Mouse (Mus musculus) limb, embryonic 15.5 days (tissue): ENCODE measurements around the gene Hebp1. TPM values are rescaled to one million over a fixed set of nuclear protein-coding genes. Genes with fewer than 3 reads are reported as not detected.

ENCODE experiments used
- ATAC-seq: fragments of 200-750 bp; cut with Nextera tagmentation; 2 replicates; pipeline ENCODE4 v1.8.0; 2017; ENCODE audit warnings: low read depth, moderate TSS enrichment; ENCODE audit not compliant: insufficient number of reproducible peaks, low FRiP score, low TSS enrichment
- H3K27ac ChIP-seq: fragments of 300-500 bp; sonication (generic); 2 replicates; pipeline ENCODE4 v1.5.1; 2015; ENCODE audit warnings: moderate library complexity, mild to moderate bottlenecking, inconsistent platforms
- H3K27me3 ChIP-seq: fragments of 300-500 bp; sonication (generic); 2 replicates; pipeline ENCODE4 v1.6.1; 2015; ENCODE audit warnings: inconsistent platforms
- H3K36me3 ChIP-seq: fragments of 300-500 bp; sonication (generic); 2 replicates; pipeline ENCODE4 v1.6.1; 2015; ENCODE audit warnings: inconsistent platforms
- H3K4me1 ChIP-seq: fragments of 300-500 bp; sonication (generic); 2 replicates; pipeline ENCODE4 v1.6.1; 2015; ENCODE audit warnings: inconsistent platforms
- H3K4me2 ChIP-seq: fragments of 300-500 bp; sonication (generic); 2 replicates; pipeline ENCODE4 v1.6.1; 2015; ENCODE audit warnings: mild to moderate bottlenecking, inconsistent platforms
- H3K4me3 ChIP-seq: fragments of 300-500 bp; sonication (generic); 2 replicates; pipeline ENCODE4 v1.5.1; 2015; ENCODE audit warnings: mild to moderate bottlenecking, inconsistent platforms
- H3K9ac ChIP-seq: fragments of 300-500 bp; sonication (generic); 2 replicates; pipeline ENCODE4 v1.6.1; 2015; ENCODE audit warnings: inconsistent platforms
- H3K9me3 ChIP-seq: fragments of 300-500 bp; sonication (generic); 2 replicates; pipeline ENCODE4 v1.6.1; 2016; ENCODE audit warnings: inconsistent platforms
- WGBS: fragments of 180-500 bp; shearing (Covaris S2); methylation state at CpG from one replicate; pipeline ENCODE4 v1.1.7; 2015; 5-methylcytosine and 5-hydroxymethylcytosine counted together
- polyA plus RNA-seq: library from polyadenylated mRNA; unstranded; fragments of >200 nt; fragmentation: Nextera tagmentation; extraction: Ambion mirVana; gene quantifications from 2 replicates; pipeline ENCODE4 v1.2.1, GENCODE M21; 2015

The Hebp1 gene
- polyA plus RNA-seq, 1 experiment from 2014 or later = 10.9 TPM

GRCm38 (mm10) chr6:135156597-135156996, 41.2 kb downstream of the Hebp1 start:
- WGBS = 74% methylated on average over 8 of the region's 8 CpGs
- no peaks in the 10 kb centered on the region; the same call in 1 of the 2 replicates for H3K9me3 ChIP-seq

GRCm38 (mm10) chr6:135153719-135154118, 44.1 kb downstream of the Hebp1 start:
- Histone ChIP-seq H3K4me3 (no peak overlapping the region), H3K9me3 (no peaks in the 10 kb centered on the region; the same call in 1 of the 2 replicates), H3K9ac (no peak overlapping the region), H3K27ac (no peak overlapping the region), H3K4me2 (no peak overlapping the region), H3K4me1 (no peaks in the 10 kb centered on the region), H3K27me3 (no peaks in the 10 kb centered on the region), H3K36me3 (0 out of 2 replicates have a peak, but pooled peaks cover 2% of the 10 kb centered on the region)
- ATAC-seq = no peak
- 77% methylated on average over 5 of the region's 5 CpGs for WGBS

More at GRCm38 (mm10) chr6:135156597-135156996, 41.2 kb downstream of the Hebp1 start:
- Histone ChIP-seq H3K27ac (no peak overlapping the region), H3K4me1 (no peaks in the 10 kb centered on the region), H3K36me3 (0 out of 2 replicates have a peak, but pooled peaks cover 2% of the 10 kb centered on the region), H3K9ac (no peak overlapping the region), H3K4me3 (no peak overlapping the region), H3K27me3 (no peaks in the 10 kb centered on the region), H3K4me2 (no peak overlapping the region)
- ATAC-seq = no peak

GRCm38 (mm10) chr6:135150311-135150710, 47.5 kb downstream of the Hebp1 start:
- no peak overlapping the region for H3K4me3 ChIP-seq

GRCm38 (mm10) chr6:135149722-135150121, 48.1 kb downstream of the Hebp1 start:
- WGBS = 73% methylated on average over 4 of the region's 4 CpGs
- no peak overlapping the region for H3K4me3 ChIP-seq
- H3K27me3 ChIP-seq = no peaks in the 10 kb centered on the region
- H3K4me1 ChIP-seq = no peaks in the 10 kb centered on the region
- H3K9me3 ChIP-seq = no peaks in the 10 kb centered on the region; the same call in 1 of the 2 replicates
- 0 out of 2 replicates have a peak, but pooled peaks cover 2% of the 10 kb centered on the region for H3K36me3 ChIP-seq
- no peak overlapping the region for H3K27ac ChIP-seq
- no peak overlapping the region for H3K4me2 ChIP-seq
- H3K9ac ChIP-seq = no peak overlapping the region
- ATAC-seq = no peak; the same call in 1 of the 2 replicates

More at GRCm38 (mm10) chr6:135150311-135150710, 47.5 kb downstream of the Hebp1 start:
- H3K27ac ChIP-seq = no peak overlapping the region
- no peak overlapping the region for H3K4me2 ChIP-seq
- H3K9ac ChIP-seq = no peak overlapping the region
- WGBS = 36% methylated on average over 5 of the region's 5 CpGs
- 0 out of 2 replicates have a peak, but pooled peaks cover 2% of the 10 kb centered on the region for H3K36me3 ChIP-seq
- ATAC-seq = no peak
- H3K9me3 ChIP-seq = no peaks in the 10 kb centered on the region; the same call in 1 of the 2 replicates
- no peaks in the 10 kb centered on the region for H3K4me1 ChIP-seq
- no peaks in the 10 kb centered on the region for H3K27me3 ChIP-seq

GRCm38 (mm10) chr6:135149175-135149574, 48.6 kb downstream of the Hebp1 start:
- no peak overlapping the region for H3K4me2 ChIP-seq
- no peaks in the 10 kb centered on the region for H3K4me1 ChIP-seq
- no peak overlapping the region for H3K27ac ChIP-seq
- H3K9me3 ChIP-seq = no peaks in the 10 kb centered on the region
- no peak for ATAC-seq
- 0 out of 2 replicates have a peak, but pooled peaks cover 2% of the 10 kb centered on the region for H3K36me3 ChIP-seq
- H3K9ac ChIP-seq = no peak overlapping the region
- WGBS = 66% methylated on average over 4 of the region's 4 CpGs
- H3K27me3 ChIP-seq = no peaks in the 10 kb centered on the region
- H3K4me3 ChIP-seq = no peak overlapping the region

GRCm38 (mm10) chr6:135148506-135148905, 49.3 kb downstream of the Hebp1 start:
- Histone ChIP-seq H3K9ac (no peak overlapping the region), H3K4me1 (no peaks in the 10 kb centered on the region), H3K27me3 (no peaks in the 10 kb centered on the region), H3K4me2 (no peak overlapping the region), H3K27ac (no peak overlapping the region), H3K4me3 (no peak overlapping the region), H3K36me3 (0 out of 2 replicates have a peak, but pooled peaks cover 2% of the 10 kb centered on the region), H3K9me3 (no peaks in the 10 kb centered on the region)
- ATAC-seq = no peak
- 45% methylated on average over 1 of the region's 1 CpGs for WGBS

GRCm38 (mm10) chr6:135145976-135146375, 51.8 kb downstream of the Hebp1 start:
- Histone ChIP-seq H3K9ac (no peak overlapping the region), H3K4me2 (no peak overlapping the region), H3K27ac (no peak overlapping the region), H3K4me3 (no peak overlapping the region), H3K27me3 (no peaks in the 10 kb centered on the region), H3K4me1 (peaks cover 9% of the 10 kb centered on the region), H3K9me3 (no peaks in the 10 kb centered on the region), H3K36me3 (no peaks in the 10 kb centered on the region)
- 89% methylated on average over 5 of the region's 5 CpGs for WGBS
- no peak for ATAC-seq

- Histone ChIP-seq H3K4me1 (peaks cover 13% of the 10 kb centered on the region), H3K4me3 (no peak overlapping the region), H3K4me2 (no peak overlapping the region), H3K9me3 (no peaks in the 10 kb centered on the region), H3K27me3 (no peaks in the 10 kb centered on the region), H3K36me3 (no peaks in the 10 kb centered on the region), H3K27ac (no peak overlapping the region), H3K9ac (no peak overlapping the region)
- ATAC-seq = no peak
- WGBS = 1% methylated on average over 3 of the region's 3 CpGs
Observed at GRCm38 (mm10) chr6:135144516-135144915, 53.3 kb downstream of the Hebp1 start.

- Histone ChIP-seq H3K27me3 (no peaks in the 10 kb centered on the region), H3K4me1 (peaks cover 24% of the 10 kb centered on the region), H3K4me2 (no peak overlapping the region), H3K36me3 (no peaks in the 10 kb centered on the region), H3K9me3 (no peaks in the 10 kb centered on the region), H3K9ac (no peak overlapping the region), H3K27ac (no peak overlapping the region), H3K4me3 (no peak overlapping the region)
- 93% methylated on average over 5 of the region's 5 CpGs for WGBS
- ATAC-seq = no peak
Observed at GRCm38 (mm10) chr6:135143151-135143550, 54.7 kb downstream of the Hebp1 start.

- H3K27ac ChIP-seq = peak overlapping the region; percentile 14; the same call in 1 of the 2 replicates
- 31% methylated on average over 16 of the region's 16 CpGs for WGBS
- H3K36me3 ChIP-seq = no peaks in the 10 kb centered on the region
- no peak overlapping the region for H3K4me3 ChIP-seq
- H3K9me3 ChIP-seq = no peaks in the 10 kb centered on the region
- ATAC-seq = no peak
- H3K9ac ChIP-seq = no peak overlapping the region
- no peaks in the 10 kb centered on the region for H3K27me3 ChIP-seq
- H3K4me1 ChIP-seq = peaks cover 34% of the 10 kb centered on the region
- no peak overlapping the region for H3K4me2 ChIP-seq
Observed at GRCm38 (mm10) chr6:135141451-135142147, 56.2 kb downstream of the Hebp1 start.

- Histone ChIP-seq H3K9ac (no peak overlapping the region), H3K4me3 (no peak overlapping the region), H3K27ac (no peak overlapping the region), H3K4me1 (peaks cover 39% of the 10 kb centered on the region), H3K27me3 (no peaks in the 10 kb centered on the region), H3K4me2 (no peak overlapping the region), H3K36me3 (no peaks in the 10 kb centered on the region), H3K9me3 (no peaks in the 10 kb centered on the region)
- no peak for ATAC-seq
- WGBS = 51% methylated on average over 14 of the region's 14 CpGs
Observed at GRCm38 (mm10) chr6:135138746-135139145, 59.1 kb downstream of the Hebp1 start.

GRCm38 (mm10) chr6:135138207-135138606, 59.6 kb downstream of the Hebp1 start:
- no peak overlapping the region for H3K9ac ChIP-seq
- H3K36me3 ChIP-seq = no peaks in the 10 kb centered on the region
- ATAC-seq = no peak
- WGBS = 59% methylated on average over 7 of the region's 7 CpGs
- H3K4me3 ChIP-seq = no peak overlapping the region
- no peaks in the 10 kb centered on the region for H3K9me3 ChIP-seq
- no peaks in the 10 kb centered on the region for H3K27me3 ChIP-seq
- peaks cover 39% of the 10 kb centered on the region for H3K4me1 ChIP-seq
- H3K27ac ChIP-seq = no peak overlapping the region
- no peak overlapping the region for H3K4me2 ChIP-seq
